Mouse (Mus musculus) limb, embryonic 13.5 days (tissue): ENCODE measurements around the gene Tex261. TPM values are rescaled to one million over a fixed set of nuclear protein-coding genes. Genes with fewer than 3 reads are reported as not detected.

Experiments
- ATAC-seq: fragments of 200-750 bp; cut with Nextera tagmentation; 2 replicates; pipeline ENCODE4 v1.8.0; 2017; ENCODE audit warnings: low read depth, moderate number of reproducible peaks, moderate TSS enrichment; ENCODE audit not compliant: low FRiP score
- H3K27ac ChIP-seq: fragments of 300-500 bp; sonication (generic); 2 replicates; pipeline ENCODE4 v1.5.1; 2015; ENCODE audit warnings: inconsistent platforms, mild to moderate bottlenecking, moderate library complexity
- H3K27me3 ChIP-seq: fragments of 300-500 bp; sonication (generic); 2 replicates; pipeline ENCODE4 v1.6.1; 2015; ENCODE audit warnings: mild to moderate bottlenecking, inconsistent platforms
- H3K36me3 ChIP-seq: fragments of 300-500 bp; sonication (generic); 2 replicates; pipeline ENCODE4 v1.6.1; 2015; ENCODE audit warnings: inconsistent platforms, mild to moderate bottlenecking, moderate library complexity
- H3K4me1 ChIP-seq: fragments of 300-500 bp; sonication (generic); 2 replicates; pipeline ENCODE4 v1.6.1; 2015; ENCODE audit warnings: inconsistent platforms
- H3K4me2 ChIP-seq: fragments of 300-500 bp; sonication (generic); replicated peaks from 2 replicates; pipeline ENCODE4 v1.6.1; 2015; ENCODE audit warnings: inconsistent platforms, mild to moderate bottlenecking, moderate library complexity
- H3K4me3 ChIP-seq: fragments of 300-500 bp; sonication (generic); 2 replicates; pipeline ENCODE4 v1.5.1; 2015; ENCODE audit warnings: moderate library complexity, mild to moderate bottlenecking, inconsistent platforms
- H3K9ac ChIP-seq: fragments of 300-500 bp; sonication (generic); 2 replicates; pipeline ENCODE4 v1.6.1; 2015; ENCODE audit warnings: mild to moderate bottlenecking, inconsistent platforms
- H3K9me3 ChIP-seq: fragments of 300-500 bp; sonication (generic); 2 replicates; pipeline ENCODE4 v1.6.1; 2016; ENCODE audit warnings: inconsistent platforms
- WGBS: fragments of 180-500 bp; shearing (Covaris S2); methylation state at CpG from one replicate; pipeline ENCODE4 v1.1.7; 2015; 5-methylcytosine and 5-hydroxymethylcytosine counted together
- polyA plus RNA-seq: library from polyadenylated mRNA; unstranded; fragments of >200 nt; fragmentation: Nextera tagmentation; extraction: Ambion mirVana; gene quantifications from 2 replicates; pipeline ENCODE4 v1.2.1, GENCODE M21; 2015

Gene Tex261
- polyA plus RNA-seq, 1 experiment from 2014 or later, result 96.2 TPM

GRCm38 (mm10) chr6:83750171-83750684 is 25.4 kb downstream of the Tex261 start:
- Histone ChIP-seq H3K9ac (0 out of 2 replicates have a peak overlapping the region, but pooled peaks have one; percentile 2), H3K4me1 (0 out of 2 replicates have a peak, but pooled peaks cover 5% of the 10 kb centered on the region), H3K36me3 (no peaks in the 10 kb centered on the region), H3K4me3 (no peak overlapping the region), H3K27ac (no peak overlapping the region), H3K4me2 (0 out of 2 replicates have a peak overlapping the region, but pooled peaks have one; percentile 3), H3K9me3 (no peaks in the 10 kb centered on the region), H3K27me3 (peaks cover 50% of the 10 kb centered on the region)
- no peak for ATAC-seq
- WGBS, result 9% methylated on average over 11 of the region's 11 CpGs

- no peak overlapping the region for H3K9ac ChIP-seq
- no peaks in the 10 kb centered on the region for H3K9me3 ChIP-seq
- H3K27me3 ChIP-seq, result peaks cover 40% of the 10 kb centered on the region
- peaks cover 5% of the 10 kb centered on the region; the same call in 1 of the 2 replicates for H3K4me1 ChIP-seq
- no peaks in the 10 kb centered on the region for H3K36me3 ChIP-seq
- ATAC-seq, result no peak
- no peak overlapping the region for H3K27ac ChIP-seq
- 37% methylated on average over 3 of the region's 3 CpGs for WGBS
- H3K4me2 ChIP-seq, result no peak overlapping the region
- H3K4me3 ChIP-seq, result no peak overlapping the region
Observed at GRCm38 (mm10) chr6:83749286-83749685, 26.3 kb downstream of the Tex261 start.

GRCm38 (mm10) chr6:83745466-83745865 is 30.1 kb downstream of the Tex261 start:
- Histone ChIP-seq H3K36me3 (no peaks in the 10 kb centered on the region), H3K4me1 (peaks cover 5% of the 10 kb centered on the region; the same call in 1 of the 2 replicates), H3K4me3 (no peak overlapping the region), H3K9ac (no peak overlapping the region), H3K27me3 (peaks cover 27% of the 10 kb centered on the region), H3K4me2 (no peak overlapping the region), H3K9me3 (peaks cover 6% of the 10 kb centered on the region), H3K27ac (no peak overlapping the region)
- whole genome bisulfite sequencing, result 59% methylated on average over 2 of the region's 2 CpGs
- ATAC-seq, result 0 out of 2 replicates have a peak, but pooled peaks have one; percentile 2

GRCm38 (mm10) chr6:83744557-83744956 is 31.1 kb downstream of the Tex261 start:
- WGBS, result 67% methylated on average over 5 of the region's 5 CpGs
- Histone ChIP-seq H3K36me3 (no peaks in the 10 kb centered on the region), H3K4me3 (no peak overlapping the region), H3K9me3 (peaks cover 6% of the 10 kb centered on the region), H3K4me2 (no peak overlapping the region), H3K9ac (no peak overlapping the region), H3K27me3 (peaks cover 27% of the 10 kb centered on the region), H3K4me1 (no peaks in the 10 kb centered on the region; the same call in 1 of the 2 replicates), H3K27ac (no peak overlapping the region)
- no peak for ATAC-seq

GRCm38 (mm10) chr6:83744126-83744525 is 31.5 kb downstream of the Tex261 start:
- Histone ChIP-seq H3K9ac (no peak overlapping the region), H3K9me3 (peaks cover 6% of the 10 kb centered on the region), H3K27me3 (peaks cover 25% of the 10 kb centered on the region), H3K4me1 (no peaks in the 10 kb centered on the region; the same call in 1 of the 2 replicates), H3K27ac (no peak overlapping the region), H3K36me3 (no peaks in the 10 kb centered on the region), H3K4me2 (no peak overlapping the region), H3K4me3 (no peak overlapping the region)
- 67% methylated on average over 5 of the region's 5 CpGs for WGBS
- no peak for ATAC-seq

GRCm38 (mm10) chr6:83743212-83743611 is 32.4 kb downstream of the Tex261 start:
- peaks cover 7% of the 10 kb centered on the region; the same call in 1 of the 2 replicates for H3K4me1 ChIP-seq
- 62% methylated on average over 5 of the region's 5 CpGs for WGBS
- no peaks in the 10 kb centered on the region for H3K36me3 ChIP-seq
- no peak overlapping the region for H3K9ac ChIP-seq
- peaks cover 6% of the 10 kb centered on the region for H3K9me3 ChIP-seq
- no peak overlapping the region for H3K4me2 ChIP-seq
- no peak overlapping the region for H3K4me3 ChIP-seq
- no peak for ATAC-seq
- peaks cover 24% of the 10 kb centered on the region for H3K27me3 ChIP-seq
- H3K27ac ChIP-seq, result no peak overlapping the region

- H3K4me3 ChIP-seq, result no peak within 1 kb of the TSS
- WGBS, result 49% methylated on average over 5 of the region's 5 CpGs
- H3K36me3 ChIP-seq, result no peaks in the 10 kb centered on the region
- no peak within 1 kb of the TSS for H3K27ac ChIP-seq
- H3K4me2 ChIP-seq, result no peak within 1 kb of the TSS
- ATAC-seq, result no peak
- H3K27me3 ChIP-seq, result peaks cover 22% of the 10 kb centered on the region
- H3K4me1 ChIP-seq, result peaks cover 7% of the 10 kb centered on the region; the same call in 1 of the 2 replicates
- H3K9me3 ChIP-seq, result peaks cover 6% of the 10 kb centered on the region
- no peak within 1 kb of the TSS for H3K9ac ChIP-seq
Observed at GRCm38 (mm10) chr6:83742761-83743160, 32.9 kb downstream of the Tex261 start, which contains the start of gene Atp6v1b1. Atp6v1b1 (plus strand) TSS chr6:83742990.

- Histone ChIP-seq H3K27ac (no peak overlapping the region), H3K4me1 (0 out of 2 replicates have a peak, but pooled peaks cover 7% of the 10 kb centered on the region), H3K9ac (no peak overlapping the region), H3K9me3 (peaks cover 16% of the 10 kb centered on the region), H3K27me3 (peaks cover 22% of the 10 kb centered on the region), H3K4me3 (no peak overlapping the region), H3K36me3 (no peaks in the 10 kb centered on the region), H3K4me2 (no peak overlapping the region)
- 55% methylated on average over 6 of the region's 6 CpGs for WGBS
- ATAC-seq, result no peak
Observed at GRCm38 (mm10) chr6:83738596-83738995, 37.0 kb downstream of the Tex261 start.

- no peak for ATAC-seq
- peaks cover 16% of the 10 kb centered on the region for H3K9me3 ChIP-seq
- H3K27ac ChIP-seq, result no peak overlapping the region
- H3K4me3 ChIP-seq, result no peak overlapping the region
- 0 out of 2 replicates have a peak, but pooled peaks cover 7% of the 10 kb centered on the region for H3K4me1 ChIP-seq
- H3K9ac ChIP-seq, result no peak overlapping the region
- peaks cover 17% of the 10 kb centered on the region; the same call in 1 of the 2 replicates for H3K27me3 ChIP-seq
- no peaks in the 10 kb centered on the region for H3K36me3 ChIP-seq
- H3K4me2 ChIP-seq, result peak overlapping the region; percentile 14; the same call in 1 of the 2 replicates
- WGBS, result 31% methylated on average over 13 of the region's 13 CpGs
Observed at GRCm38 (mm10) chr6:83737311-83737710, 38.3 kb downstream of the Tex261 start.

- no peaks in the 10 kb centered on the region for H3K36me3 ChIP-seq
- H3K27me3 ChIP-seq, result peaks cover 22% of the 10 kb centered on the region; the same call in 1 of the 2 replicates
- H3K27ac ChIP-seq, result no peak overlapping the region
- H3K9me3 ChIP-seq, result peaks cover 11% of the 10 kb centered on the region; the same call in 1 of the 2 replicates
- H3K4me2 ChIP-seq, result no peak overlapping the region
- H3K4me1 ChIP-seq, result no peaks in the 10 kb centered on the region
- no peak for ATAC-seq
- H3K9ac ChIP-seq, result no peak overlapping the region
- no peak overlapping the region for H3K4me3 ChIP-seq
- WGBS, result 21% methylated on average over 5 of the region's 5 CpGs
Observed at GRCm38 (mm10) chr6:83731128-83731527, 44.5 kb downstream of the Tex261 start.

- 62% methylated on average over 14 of the region's 14 CpGs for WGBS
- H3K4me1 ChIP-seq, result no peaks in the 10 kb centered on the region
- H3K27ac ChIP-seq, result no peak overlapping the region
- no peak for ATAC-seq
- peaks cover 9% of the 10 kb centered on the region; the same call in 1 of the 2 replicates for H3K9me3 ChIP-seq
- H3K4me3 ChIP-seq, result no peak overlapping the region
- H3K36me3 ChIP-seq, result no peaks in the 10 kb centered on the region
- H3K27me3 ChIP-seq, result peaks cover 22% of the 10 kb centered on the region; the same call in 1 of the 2 replicates
- H3K4me2 ChIP-seq, result no peak overlapping the region
- no peak overlapping the region for H3K9ac ChIP-seq
Observed at GRCm38 (mm10) chr6:83729350-83729970, 46.2 kb downstream of the Tex261 start.

GRCm38 (mm10) chr6:83728488-83728887 is 47.1 kb downstream of the Tex261 start:
- 89% methylated on average over 3 of the region's 3 CpGs for WGBS
- no peaks in the 10 kb centered on the region for H3K9me3 ChIP-seq
- H3K4me2 ChIP-seq, result no peak overlapping the region
- no peaks in the 10 kb centered on the region for H3K4me1 ChIP-seq
- peaks cover 27% of the 10 kb centered on the region for H3K27me3 ChIP-seq
- no peaks in the 10 kb centered on the region for H3K36me3 ChIP-seq
- no peak for ATAC-seq
- no peak overlapping the region for H3K27ac ChIP-seq
- no peak overlapping the region for H3K4me3 ChIP-seq
- no peak overlapping the region for H3K9ac ChIP-seq
